Mouse (Mus musculus) embryo, embryonic 10 days (tissue): ENCODE data around the gene Gcsam.
A peak's percentile ranks its signal among the peaks of the same experiment; 100 is the strongest.

ENCODE experiments used
- DNase-seq: peaks from one replicate; pipeline ENCODE4 v3.0.0-alpha.2; 2015; ENCODE audit warnings: low spot score

The Gcsam gene

GRCm38 (mm10) chr16:45610267-45610666 lies at the start of gene Gcsam:
TSS of gene Gcsam (plus strand) at chr16:45610380.
- DNase-seq = no peak

- DNase-seq = no peak
Measured at GRCm38 (mm10) chr16:45561747-45562146, 48.4 kb upstream of the Gcsam start.

GRCm38 (mm10) chr16:45572307-45572706 lies 37.9 kb upstream of the Gcsam start:
- no peak for DNase-seq

- DNase-seq = no peak
Measured at GRCm38 (mm10) chr16:45579883-45580282, 30.3 kb upstream of the Gcsam start.

- DNase-seq = peak; percentile 27
Measured at GRCm38 (mm10) chr16:45582512-45582911, 27.7 kb upstream of the Gcsam start.

GRCm38 (mm10) chr16:45593656-45594055 lies 16.5 kb upstream of the Gcsam start:
- DNase-seq = no peak

- no peak for DNase-seq
Measured at GRCm38 (mm10) chr16:45595494-45595893, 14.7 kb upstream of the Gcsam start.

GRCm38 (mm10) chr16:45608481-45608954 lies 1.7 kb upstream of the Gcsam start:
- no peak for DNase-seq

- peak; percentile 50 for DNase-seq
Measured at GRCm38 (mm10) chr16:45609300-45609699, 880 bp upstream of the Gcsam start.

- no peak for DNase-seq
Measured at GRCm38 (mm10) chr16:45613247-45613646, 3.1 kb downstream of the Gcsam start.

- DNase-seq = no peak
Measured at GRCm38 (mm10) chr16:45615944-45616343, 5.8 kb downstream of the Gcsam start.

GRCm38 (mm10) chr16:45619751-45620375 lies 9.7 kb downstream of the Gcsam start:
- no peak for DNase-seq

- no peak for DNase-seq
Measured at GRCm38 (mm10) chr16:45623230-45623629, 13.1 kb downstream of the Gcsam start.

- DNase-seq = no peak
Measured at GRCm38 (mm10) chr16:45624791-45625190, 14.6 kb downstream of the Gcsam start.

- no peak for DNase-seq
Measured at GRCm38 (mm10) chr16:45625342-45625741, 15.2 kb downstream of the Gcsam start.

- DNase-seq = no peak
Measured at GRCm38 (mm10) chr16:45629497-45630105, 19.4 kb downstream of the Gcsam start.

GRCm38 (mm10) chr16:45630347-45630960 lies 20.3 kb downstream of the Gcsam start:
- peak; percentile 83 for DNase-seq

- no peak for DNase-seq
Measured at GRCm38 (mm10) chr16:45632420-45632819, 22.2 kb downstream of the Gcsam start.

- DNase-seq = no peak
Measured at GRCm38 (mm10) chr16:45635826-45636225, 25.6 kb downstream of the Gcsam start.

GRCm38 (mm10) chr16:45640070-45640762 lies 30.0 kb downstream of the Gcsam start:
- DNase-seq = no peak

GRCm38 (mm10) chr16:45641301-45641700 lies 31.1 kb downstream of the Gcsam start:
- DNase-seq = no peak

GRCm38 (mm10) chr16:45643944-45644343 lies 33.8 kb downstream of the Gcsam start:
- DNase-seq = no peak

GRCm38 (mm10) chr16:45644380-45644779 lies 34.2 kb downstream of the Gcsam start:
- DNase-seq = no peak
